Mouse (Mus musculus): ENCODE data around the gene Gm21897.

DNA sequence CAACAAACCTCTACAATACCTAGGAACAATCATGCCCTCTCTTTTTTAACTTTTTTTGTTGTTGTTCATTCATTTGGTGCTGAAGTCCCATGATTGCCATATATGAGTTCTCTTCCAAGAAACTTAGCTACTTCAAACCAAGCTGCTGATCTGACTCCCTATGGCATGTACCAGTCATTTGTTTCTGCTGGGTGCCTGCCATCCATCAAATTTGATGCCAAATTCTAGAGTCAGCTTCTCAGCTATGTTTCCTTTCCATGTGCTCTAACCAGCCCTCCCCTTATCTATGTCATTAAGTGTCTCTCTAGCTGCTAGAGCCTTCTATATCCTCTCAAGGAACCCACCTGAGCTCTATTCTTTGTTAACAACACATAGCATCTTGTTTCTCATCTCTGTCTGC is 39.8 kb upstream of the Gm21897 start:
- no peak for TF ChIP-seq CTCF (IDR thresholded peaks at IDR 0.05; ENCODE audit: control insufficient read depth, insufficient read depth, insufficient replicate concordance, low read depth, low read length)
- no peak for TF ChIP-seq POLR2A (IDR thresholded peaks at IDR 0.05; ENCODE audit: control insufficient read depth, low read depth, low read length)

Measured in testis, adult 2 months (tissue).